Mouse (Mus musculus): Measurements from ENCODE around the gene Vmn1r220.
A peak's percentile ranks its signal among the peaks of the same experiment; 100 is the strongest.
"Not testable (repeated sequence)": the region's sequence is repeated elsewhere in the genome, so short reads cannot be mapped to it uniquely, and the experiment has no call there.

Vmn1r220 gene

GRCm38 (mm10) chr13:23187875-23188274 is at the start of gene Vmn1r220:
Gene Vmn1r220, minus strand, starts transcription at chr13:23187975.
- no peak for DNase-seq

- DNase-seq = not testable (repeated sequence)
Measured at GRCm38 (mm10) chr13:23235847-23236246, 48.1 kb upstream of the Vmn1r220 start, which contains the start of gene Vmn1r222. Gene Vmn1r222, minus strand, starts transcription at chr13:23235947.

GRCm38 (mm10) chr13:23213827-23214226 is 26.1 kb upstream of the Vmn1r220 start, which contains the start of gene Vmn1r221:
Gene Vmn1r221, plus strand, starts transcription at chr13:23214127.
- not testable (repeated sequence) for DNase-seq

GRCm38 (mm10) chr13:23203885-23204284 is 16.1 kb upstream of the Vmn1r220 start:
- not testable (repeated sequence) for DNase-seq

GRCm38 (mm10) chr13:23166471-23166870 is 21.3 kb downstream of the Vmn1r220 start:
- DNase-seq = peak; percentile 4 to 11

- no peak for DNase-seq
Measured at GRCm38 (mm10) chr13:23159012-23159411, 28.8 kb downstream of the Vmn1r220 start, which contains the start of gene Vmn1r219. Gene Vmn1r219, plus strand, starts transcription at chr13:23159312.

GRCm38 (mm10) chr13:23157848-23158247 is 29.9 kb downstream of the Vmn1r220 start:
- peak in 1 of 2 experiments; percentile 1 for DNase-seq

- no peak for DNase-seq
Measured at GRCm38 (mm10) chr13:23138880-23139279, 48.9 kb downstream of the Vmn1r220 start.

GRCm38 (mm10) chr13:23133501-23133900 is 54.3 kb downstream of the Vmn1r220 start:
- no peak for DNase-seq

GRCm38 (mm10) chr13:23133099-23133498 is 54.7 kb downstream of the Vmn1r220 start, which contains the start of gene Vmn1r218:
Gene Vmn1r218, plus strand, starts transcription at chr13:23133155.
- DNase-seq = no peak
